Mouse (Mus musculus) layer of hippocampus, adult 11-12 months (tissue): ENCODE measurements around the gene Mocs2.

Experiments used
- DNase-seq: peaks from one replicate; pipeline ENCODE4 v3.0.0; 2022; ENCODE audit warnings: low spot score

Mocs2 gene

DNA sequence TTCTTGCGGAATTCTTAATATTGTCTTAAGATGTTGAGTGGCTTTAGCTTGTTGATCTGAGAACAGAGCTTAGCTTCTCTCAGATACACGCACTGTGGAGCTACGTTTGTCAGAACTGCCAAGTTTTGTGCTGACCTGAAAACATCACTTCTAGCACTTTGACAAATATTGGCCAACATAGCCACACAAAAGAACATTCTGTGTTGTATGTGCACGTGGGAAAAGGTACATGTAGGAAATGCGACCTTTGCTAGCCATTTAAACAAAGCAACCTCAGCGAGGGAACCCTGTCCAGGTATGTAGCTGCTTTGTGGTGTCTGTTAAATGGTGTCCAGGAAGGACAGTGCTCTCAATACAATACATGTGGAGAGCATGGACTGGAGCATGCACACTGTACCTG lies 36.0 kb downstream of the Mocs2 start:
- no peak for DNase-seq

GRCm38 (mm10) chr13:114854428-114854827 lies 36.4 kb downstream of the Mocs2 start:
- DNase-seq = no peak

GRCm38 (mm10) chr13:114855573-114856268 lies 37.7 kb downstream of the Mocs2 start:
- no peak for DNase-seq

GRCm38 (mm10) chr13:114856269-114856627 lies 38.2 kb downstream of the Mocs2 start:
- DNase-seq = no peak

DNA sequence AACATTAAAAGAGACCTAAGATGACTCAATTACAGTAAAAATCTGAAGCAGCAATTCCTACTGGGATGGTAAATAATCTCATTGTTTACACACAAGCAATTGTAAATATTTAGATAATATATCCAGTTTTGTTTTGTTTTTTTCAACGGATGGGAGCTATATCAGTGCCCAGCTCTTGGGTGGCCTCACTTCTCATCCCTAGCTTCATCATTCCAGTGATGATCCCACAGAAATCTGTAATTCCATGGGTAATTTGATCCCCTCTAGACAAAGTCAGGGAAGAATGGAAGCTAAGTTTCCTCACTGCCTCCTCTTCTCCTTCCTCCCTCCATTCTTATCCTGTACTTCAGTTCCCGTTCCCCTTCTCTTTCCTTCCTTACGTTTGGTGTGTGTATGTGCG lies 39.5 kb downstream of the Mocs2 start:
- DNase-seq = no peak

DNA sequence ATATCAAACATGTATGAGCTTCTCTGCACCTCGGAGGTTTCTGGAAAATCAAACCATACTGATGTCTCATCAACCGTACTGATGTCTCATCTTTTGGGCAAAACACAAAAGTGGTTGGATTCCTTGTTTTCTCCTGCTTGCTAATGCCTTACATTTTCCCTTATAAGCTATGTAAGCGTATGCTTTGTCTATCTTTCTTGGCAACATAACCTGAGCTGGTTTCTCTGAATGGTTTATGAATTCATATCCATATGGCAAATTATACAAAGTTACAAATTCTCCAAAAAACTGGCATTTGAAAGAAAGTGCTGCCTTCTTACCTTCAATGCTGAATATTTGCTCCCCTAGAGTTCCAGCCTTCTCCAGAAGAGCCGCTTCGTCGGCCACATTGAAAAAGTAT lies 56.7 kb downstream of the Mocs2 start:
- no peak for DNase-seq

- no peak for DNase-seq
These were observed 58.0 kb downstream of the Mocs2 start for GRCm38 (mm10) chr13:114876005-114876520.

DNA sequence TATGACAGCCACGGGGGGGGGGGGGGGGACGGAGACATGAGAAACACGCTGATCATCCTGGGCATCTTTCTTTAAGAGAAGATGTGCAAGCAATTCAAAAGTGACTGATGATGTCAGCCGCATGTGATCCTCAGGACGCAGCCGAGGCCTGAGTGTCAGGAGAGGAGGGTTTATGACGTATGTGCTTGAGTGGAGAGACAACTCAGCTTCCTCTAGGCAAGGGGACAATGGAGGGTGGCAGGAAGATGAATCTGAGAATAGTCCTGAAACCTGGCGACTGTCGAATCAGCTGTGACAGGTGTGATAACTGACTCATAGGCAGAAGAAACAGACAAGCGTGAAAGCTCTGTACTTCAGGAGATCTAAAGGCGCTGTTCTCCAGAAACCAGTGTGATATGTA lies 60.6 kb downstream of the Mocs2 start:
- DNase-seq = no peak
